Mouse (Mus musculus) spleen, postnatal 36 days (tissue): ENCODE results near the gene Mat2a.

ENCODE experiments used
- DNase-seq, 2 experiments: peaks; one replicate each; pipeline ENCODE4 v3.0.0; 2022; ENCODE audit warnings: low spot score in 2 of 2, mixed read lengths in 1 of 2

Gene Mat2a

DNA sequence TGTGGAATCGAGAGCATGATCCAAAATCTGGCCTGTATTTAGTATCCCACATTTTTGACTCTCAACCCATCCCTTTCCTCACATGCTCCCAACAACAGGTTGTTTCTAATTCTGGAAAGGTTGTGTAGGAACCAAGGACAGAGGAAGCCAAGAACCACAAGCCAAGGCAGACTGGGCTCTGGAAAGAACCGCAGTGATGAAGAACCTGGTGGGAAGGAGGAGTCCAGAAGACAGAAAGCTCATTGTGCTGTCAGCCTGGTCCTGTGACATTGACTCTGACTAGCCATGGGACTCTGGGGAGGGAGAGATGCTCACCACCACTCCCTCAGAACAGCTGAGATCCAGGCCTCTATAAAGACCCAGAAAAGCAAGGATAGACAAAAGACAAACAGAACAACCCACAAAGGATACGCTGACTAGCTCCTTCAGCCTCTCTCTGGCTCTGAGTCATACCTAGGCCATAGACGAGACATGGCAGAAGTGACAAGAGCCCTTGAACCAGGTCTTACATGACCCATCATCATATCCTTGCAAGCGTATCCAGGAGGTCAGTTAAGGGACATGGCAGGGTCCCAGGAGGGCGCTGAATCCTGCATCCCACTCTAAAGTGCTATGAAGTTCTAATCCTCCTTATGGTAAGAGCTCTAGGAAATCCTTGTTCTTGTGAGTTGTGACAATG is 56.1 kb downstream of the Mat2a start:
- DNase-seq, result no peak
